Mouse (Mus musculus): ENCODE data around the gene Trim23. TPM values are rescaled to one million over a fixed set of nuclear protein-coding genes. Genes with fewer than 3 reads are reported as not detected.

The Trim23 gene
- polyA plus RNA-seq, 1 experiment: 5.0 TPM

Other genes starting within 250 kb of the Trim23 start
- gene Nln, start 69.2 kb upstream of the Trim23 start, polyA plus RNA-seq (2012; rRNA removed): 11.4 and 14.3 TPM in 2 replicates
- 1.5 and 1.6 TPM in 2 replicates for gene Sgtb, start 69.1 kb upstream of the Trim23 start, polyA plus RNA-seq (2012; rRNA removed)
- 11.0 TPM in 2 replicates for gene Trappc13, start 328 bp upstream of the Trim23 start, polyA plus RNA-seq (2012; rRNA removed)
- 0.14 and 0.27 TPM in 2 replicates for gene Cenpk, start 49.8 kb downstream of the Trim23 start, polyA plus RNA-seq (2012; rRNA removed)
- 2.0 and 2.7 TPM in 2 replicates for gene Ppwd1, start 50.0 kb downstream of the Trim23 start, polyA plus RNA-seq (2012; rRNA removed)
- 2.3 and 2.6 TPM in 2 replicates for gene Adamts6, start 109.0 kb downstream of the Trim23 start, polyA plus RNA-seq (2012; rRNA removed)